Mouse (Mus musculus) midbrain, embryonic 13.5 days (tissue): ENCODE measurements at regions not wholly inside any gene's neighbourhood (a gene's known extent, or its start where the extent isn't known, plus 50 kb on each side); places are given as distances from the start of the nearest gene placed in this dataset.

ENCODE experiments used
- ATAC-seq: fragments of 200-750 bp; cut with Nextera tagmentation; 2 replicates; pipeline ENCODE4 v1.8.0; 2017; ENCODE audit warnings: mild to moderate bottlenecking, moderate TSS enrichment, moderate library complexity
- H3K27ac ChIP-seq: fragments of 300-500 bp; sonication (generic); 2 replicates; pipeline ENCODE4 v1.5.1; 2015; ENCODE audit warnings: inconsistent platforms, mild to moderate bottlenecking, moderate library complexity
- H3K27me3 ChIP-seq: fragments of 300-500 bp; sonication (generic); 2 replicates; pipeline ENCODE4 v1.6.1; 2015; ENCODE audit warnings: mild to moderate bottlenecking, inconsistent platforms
- H3K36me3 ChIP-seq: fragments of 300-500 bp; sonication (generic); 2 replicates; pipeline ENCODE4 v1.6.1; 2015; ENCODE audit warnings: mild to moderate bottlenecking, inconsistent platforms
- H3K4me1 ChIP-seq: fragments of 300-500 bp; sonication (generic); replicated peaks from 2 replicates; pipeline ENCODE4 v1.6.1; 2015; ENCODE audit warnings: inconsistent platforms
- H3K4me2 ChIP-seq: fragments of 300-500 bp; sonication (generic); replicated peaks from 2 replicates; pipeline ENCODE4 v1.6.1; 2015; ENCODE audit warnings: moderate library complexity, mild to moderate bottlenecking, inconsistent platforms
- H3K4me3 ChIP-seq: fragments of 300-500 bp; sonication (generic); replicated peaks from 2 replicates; pipeline ENCODE4 v1.5.1; 2015; ENCODE audit warnings: mild to moderate bottlenecking, inconsistent platforms
- H3K9ac ChIP-seq: fragments of 300-500 bp; sonication (generic); replicated peaks from 2 replicates; pipeline ENCODE4 v1.6.1; 2015; ENCODE audit warnings: mild to moderate bottlenecking, inconsistent platforms
- H3K9me3 ChIP-seq: fragments of 300-500 bp; sonication (generic); 2 replicates; pipeline ENCODE4 v1.6.1; 2016; ENCODE audit warnings: mild to moderate bottlenecking, inconsistent platforms
- WGBS: fragments of 180-500 bp; shearing (Covaris S2); methylation state at CpG from one replicate; pipeline ENCODE4 v1.1.7; 2015; 5-methylcytosine and 5-hydroxymethylcytosine counted together

- 0 out of 2 replicates have a peak, but pooled peaks cover 5% of the 10 kb centered on the region for H3K4me1 ChIP-seq
- 0 out of 2 replicates have a peak, but pooled peaks have one; percentile 10 for ATAC-seq
- no peak overlapping the region for H3K4me2 ChIP-seq
- no peak overlapping the region for H3K9ac ChIP-seq
- H3K9me3 ChIP-seq = no peaks in the 10 kb centered on the region
- H3K36me3 ChIP-seq = peaks cover 8% of the 10 kb centered on the region; the same call in 1 of the 2 replicates
- H3K27ac ChIP-seq = no peak overlapping the region
- 38% methylated on average over 6 of the region's 6 CpGs for whole genome bisulfite sequencing
- no peak overlapping the region for H3K4me3 ChIP-seq
- H3K27me3 ChIP-seq = no peaks in the 10 kb centered on the region
Measured at GRCm38 (mm10) chrX:61119499-61119898, 65.9 kb downstream of the Cdr1 start.

- ATAC-seq = peak; percentile 53; the same call in 1 of the 2 replicates
- H3K36me3 ChIP-seq = peaks cover 8% of the 10 kb centered on the region; the same call in 1 of the 2 replicates
- peak overlapping the region; percentile 35 for H3K4me2 ChIP-seq
- no peaks in the 10 kb centered on the region for H3K27me3 ChIP-seq
- peak overlapping the region; percentile 40 for H3K4me3 ChIP-seq
- H3K4me1 ChIP-seq = 0 out of 2 replicates have a peak, but pooled peaks cover 5% of the 10 kb centered on the region
- H3K9me3 ChIP-seq = no peaks in the 10 kb centered on the region
- H3K9ac ChIP-seq = no peak overlapping the region
- WGBS = 54% methylated on average over 4 of the region's 4 CpGs
- H3K27ac ChIP-seq = no peak overlapping the region
Measured at GRCm38 (mm10) chrX:61117368-61117767, 68.0 kb downstream of the Cdr1 start.

GRCm38 (mm10) chrX:61116010-61116447 is 69.3 kb downstream of the Cdr1 start:
- Histone ChIP-seq H3K9ac (no peak overlapping the region; the same call in 1 of the 2 replicates), H3K36me3 (peaks cover 5% of the 10 kb centered on the region; the same call in 1 of the 2 replicates), H3K4me1 (0 out of 2 replicates have a peak, but pooled peaks cover 5% of the 10 kb centered on the region), H3K9me3 (no peaks in the 10 kb centered on the region), H3K27me3 (no peaks in the 10 kb centered on the region), H3K4me3 (peak overlapping the region; percentile 40), H3K27ac (peak overlapping the region; percentile 35; the same call in 1 of the 2 replicates), H3K4me2 (peak overlapping the region; percentile 41)
- ATAC-seq = peak; percentile 87
- whole genome bisulfite sequencing = 23% methylated on average over 10 of the region's 10 CpGs
